Mouse (Mus musculus): Measurements from ENCODE around the gene Stx8. TPM values are rescaled to one million over a fixed set of nuclear protein-coding genes. Genes with fewer than 3 reads are reported as not detected.

Stx8 gene
- polyA plus RNA-seq, 1 experiment = 13.0 TPM

DNA sequence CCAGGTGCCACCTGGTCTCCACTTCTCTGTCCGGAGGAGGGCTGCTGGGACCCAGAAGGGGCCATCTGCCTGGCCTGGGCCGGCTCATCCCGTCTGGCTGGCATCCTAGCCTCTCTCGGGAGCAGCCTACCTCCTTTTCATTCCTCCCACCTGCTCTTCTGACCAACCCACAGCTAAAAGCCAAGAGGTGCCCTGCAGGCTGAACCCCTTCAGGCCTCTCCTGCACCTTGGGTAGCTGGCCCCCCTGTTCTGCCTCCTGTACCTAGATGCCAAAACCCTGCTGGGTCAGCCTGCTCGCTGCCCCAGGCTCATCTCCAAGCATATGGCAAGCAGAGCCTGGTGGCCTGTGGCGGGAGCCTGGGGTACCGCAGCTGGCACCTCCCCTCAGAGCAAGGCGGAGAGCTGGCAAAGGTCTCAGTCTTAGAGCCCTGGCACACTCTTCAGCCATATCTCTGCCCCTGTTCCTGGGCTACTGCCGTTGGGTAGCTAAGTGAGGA is 267.5 kb downstream of the Stx8 start:
- no peak overlapping the region for H3K4me3 ChIP-seq (replicated peaks; ENCODE audit: control insufficient read depth, low read depth, low read length)
- H3K27ac ChIP-seq (ENCODE audit: control insufficient read depth, insufficient read depth, low read depth, low read length, poor library complexity) = no peak overlapping the region
- no peaks in the 10 kb centered on the region for H3K4me1 ChIP-seq (ENCODE audit: control insufficient read depth, insufficient read depth, low read length)
- no peak for TF ChIP-seq CTCF (IDR thresholded peaks at IDR 0.05; ENCODE audit: control insufficient read depth, insufficient read depth, low read length)
- TF ChIP-seq POLR2A (IDR thresholded peaks at IDR 0.05; ENCODE audit: borderline replicate concordance, control insufficient read depth, low read depth, low read length) = no peak
- WGBS = 79% methylated on average over 9 of the region's 9 CpGs

DNA sequence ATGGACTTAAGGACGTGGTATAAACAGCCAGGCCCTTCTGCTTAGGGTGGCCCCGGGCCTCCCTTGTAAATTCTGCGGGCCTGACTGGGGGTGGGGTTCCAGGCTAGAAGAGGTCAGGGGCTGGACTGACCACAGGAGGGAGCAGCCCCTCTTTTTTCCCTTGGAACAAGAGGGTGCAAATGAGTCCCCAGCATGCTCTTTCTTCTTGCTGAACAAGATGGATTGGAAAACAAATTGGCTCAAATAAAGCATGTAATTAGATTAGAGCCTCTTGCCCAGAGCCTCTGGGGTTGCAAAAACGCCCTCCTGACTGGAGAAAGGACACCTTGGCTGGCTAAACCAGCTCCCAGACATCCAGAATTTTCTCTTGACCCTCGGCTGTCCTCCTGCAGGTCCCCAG is 273.8 kb downstream of the Stx8 start:
- Histone ChIP-seq H3K27ac (ENCODE audit: control insufficient read depth, insufficient read depth, low read depth, low read length, poor library complexity) (no peak overlapping the region), H3K4me1 (ENCODE audit: control insufficient read depth, insufficient read depth, low read length) (no peaks in the 10 kb centered on the region), H3K4me3 (replicated peaks; ENCODE audit: control insufficient read depth, low read depth, low read length) (no peak overlapping the region)
- WGBS = 71% methylated on average over 5 of the region's 5 CpGs
- TF ChIP-seq POLR2A (IDR thresholded peaks at IDR 0.05; ENCODE audit: borderline replicate concordance, control insufficient read depth, low read depth, low read length) (no peak), CTCF (IDR thresholded peaks at IDR 0.05; ENCODE audit: control insufficient read depth, insufficient read depth, low read length) (no peak)

DNA sequence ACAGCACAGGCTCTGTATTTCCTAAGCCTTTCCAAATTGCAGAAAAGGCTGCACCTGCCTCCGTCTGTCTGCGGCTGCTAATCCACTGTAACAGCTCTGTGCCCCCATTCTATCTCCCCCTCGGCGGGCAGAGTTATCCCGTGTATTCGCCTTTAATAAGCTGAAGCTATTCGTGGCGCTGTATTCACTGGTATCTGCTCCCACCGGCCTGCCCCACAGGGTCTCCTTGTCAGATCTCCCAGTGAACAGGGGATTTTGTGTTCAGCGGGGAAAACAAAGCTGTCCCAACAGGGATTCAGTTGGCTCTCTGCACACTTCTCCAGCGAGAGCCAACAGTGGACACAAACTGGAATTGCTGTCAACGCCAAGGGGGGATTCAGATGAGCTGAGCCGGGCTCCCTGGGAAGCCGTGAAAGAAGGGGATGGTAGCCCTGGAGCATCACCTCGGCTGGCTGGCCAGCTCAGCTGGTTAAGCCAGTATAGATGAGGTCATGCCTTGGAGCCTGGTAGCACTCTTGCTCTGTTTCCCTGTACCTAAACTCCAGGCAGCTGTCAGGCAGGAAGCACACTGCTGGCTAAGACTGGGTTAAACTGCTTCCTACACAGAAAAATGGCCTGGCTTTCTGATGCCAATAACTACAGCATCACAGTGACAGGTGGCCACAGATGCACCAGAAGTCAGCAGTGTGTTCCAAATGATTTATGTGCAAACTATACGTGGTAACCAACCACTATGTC is 278.4 kb downstream of the Stx8 start:
- Histone ChIP-seq H3K4me1 (ENCODE audit: control insufficient read depth, insufficient read depth, low read length) (no peaks in the 10 kb centered on the region), H3K4me3 (replicated peaks; ENCODE audit: control insufficient read depth, low read depth, low read length) (no peak overlapping the region), H3K27ac (ENCODE audit: control insufficient read depth, insufficient read depth, low read depth, low read length, poor library complexity) (no peak overlapping the region)
- WGBS = 75% methylated on average over 16 of the region's 16 CpGs
- TF ChIP-seq CTCF (IDR thresholded peaks at IDR 0.05; ENCODE audit: control insufficient read depth, insufficient read depth, low read length) (no peak), POLR2A (IDR thresholded peaks at IDR 0.05; ENCODE audit: borderline replicate concordance, control insufficient read depth, low read depth, low read length) (no peak)

DNA sequence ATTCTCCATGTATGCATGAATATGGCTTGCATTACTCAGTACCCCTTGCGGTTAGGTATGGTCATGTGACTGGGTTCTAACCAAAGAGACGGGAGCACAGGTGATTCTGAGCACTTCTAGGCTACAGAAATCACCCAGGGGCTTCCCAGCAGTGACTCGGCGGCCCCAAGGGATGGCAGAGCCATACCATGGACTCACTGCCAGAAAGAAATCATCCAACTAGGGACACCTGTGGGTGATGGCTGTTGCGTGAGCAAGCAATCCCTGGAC is 278.9 kb downstream of the Stx8 start:
- no peak for TF ChIP-seq POLR2A (IDR thresholded peaks at IDR 0.05; ENCODE audit: borderline replicate concordance, control insufficient read depth, low read depth, low read length)
- no peak for TF ChIP-seq CTCF (IDR thresholded peaks at IDR 0.05; ENCODE audit: control insufficient read depth, insufficient read depth, low read length)
- no peak overlapping the region for H3K27ac ChIP-seq (ENCODE audit: control insufficient read depth, insufficient read depth, low read depth, low read length, poor library complexity)
- H3K4me3 ChIP-seq (replicated peaks; ENCODE audit: control insufficient read depth, low read depth, low read length) = no peak overlapping the region
- WGBS = 77% methylated on average over 5 of the region's 5 CpGs
- no peaks in the 10 kb centered on the region for H3K4me1 ChIP-seq (ENCODE audit: control insufficient read depth, insufficient read depth, low read length)

DNA sequence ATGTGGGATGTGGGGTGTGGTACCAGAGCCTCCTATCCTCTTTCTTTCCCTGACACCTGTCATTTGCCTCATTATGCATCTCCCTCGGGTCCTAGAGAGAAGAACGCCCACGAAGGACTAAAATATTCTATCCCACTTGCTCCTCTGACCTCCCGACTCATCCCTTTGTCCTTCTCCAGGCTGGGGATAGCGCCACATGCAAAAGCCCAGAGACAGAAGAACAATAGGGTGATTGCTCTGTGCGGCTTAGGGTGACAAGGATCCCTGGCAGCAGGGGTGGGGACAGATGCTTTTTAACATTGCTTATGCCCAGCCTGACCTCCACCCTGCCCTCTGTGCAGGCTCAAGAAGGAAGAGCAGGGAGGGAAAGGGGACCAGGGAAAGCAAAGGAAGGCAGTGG is 281.9 kb downstream of the Stx8 start:
- H3K27ac ChIP-seq (ENCODE audit: control insufficient read depth, insufficient read depth, low read depth, low read length, poor library complexity) = no peak overlapping the region
- H3K4me1 ChIP-seq (ENCODE audit: control insufficient read depth, insufficient read depth, low read length) = no peaks in the 10 kb centered on the region
- no peak for TF ChIP-seq POLR2A (IDR thresholded peaks at IDR 0.05; ENCODE audit: borderline replicate concordance, control insufficient read depth, low read depth, low read length)
- no peak overlapping the region for H3K4me3 ChIP-seq (replicated peaks; ENCODE audit: control insufficient read depth, low read depth, low read length)
- WGBS = 71% methylated on average over 6 of the region's 6 CpGs

DNA sequence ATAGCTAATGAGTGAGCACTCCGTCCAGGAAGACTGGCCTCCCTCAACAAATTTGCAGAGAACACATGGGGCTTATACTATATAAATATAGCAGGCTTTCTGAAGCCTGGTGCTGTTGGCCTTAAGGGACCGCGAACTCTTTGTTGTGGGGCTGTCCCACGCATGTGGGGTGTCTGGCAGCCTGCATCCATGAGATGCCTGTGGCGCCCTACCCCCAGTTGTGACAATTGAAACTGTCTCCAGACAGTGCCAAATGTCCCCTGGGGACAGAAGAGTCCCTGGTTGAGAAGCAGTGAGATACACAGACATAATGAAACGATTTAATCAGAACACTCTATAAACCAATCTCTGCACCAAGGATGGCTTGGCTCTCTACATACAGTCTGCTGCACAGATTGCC is 284.1 kb downstream of the Stx8 start:
- no peak overlapping the region for H3K27ac ChIP-seq (ENCODE audit: control insufficient read depth, insufficient read depth, low read depth, low read length, poor library complexity)
- no peaks in the 10 kb centered on the region for H3K4me1 ChIP-seq (ENCODE audit: control insufficient read depth, insufficient read depth, low read length)
- no peak overlapping the region for H3K4me3 ChIP-seq (replicated peaks; ENCODE audit: control insufficient read depth, low read depth, low read length)
- WGBS = 73% methylated on average over 6 of the region's 6 CpGs
- TF ChIP-seq POLR2A (IDR thresholded peaks at IDR 0.05; ENCODE audit: borderline replicate concordance, control insufficient read depth, low read depth, low read length) (no peak), CTCF (IDR thresholded peaks at IDR 0.05; ENCODE audit: control insufficient read depth, insufficient read depth, low read length) (no peak)

DNA sequence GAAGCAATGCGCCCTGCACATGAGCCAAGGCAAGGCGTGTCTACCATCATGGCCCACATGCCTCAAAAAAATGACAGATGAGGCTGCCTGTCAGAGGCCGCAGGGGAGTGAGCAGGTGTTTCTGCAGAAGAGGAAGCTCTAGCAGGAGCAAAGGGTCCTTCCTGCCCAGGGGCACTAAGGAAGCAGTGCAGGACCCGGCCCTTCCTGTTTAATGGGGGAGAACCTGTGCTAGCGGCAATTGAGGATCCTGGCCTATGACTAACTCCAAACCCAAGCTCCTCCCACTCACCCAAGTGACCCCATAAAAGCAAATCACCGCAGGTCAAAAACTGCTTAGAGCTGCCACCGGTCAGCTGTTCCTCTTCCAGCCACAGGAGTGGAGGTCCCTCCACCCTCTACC is 287.5 kb downstream of the Stx8 start:
- TF ChIP-seq POLR2A (IDR thresholded peaks at IDR 0.05; ENCODE audit: borderline replicate concordance, control insufficient read depth, low read depth, low read length) = no peak
- TF ChIP-seq CTCF (IDR thresholded peaks at IDR 0.05; ENCODE audit: control insufficient read depth, insufficient read depth, low read length) = no peak
- Histone ChIP-seq H3K4me3 (replicated peaks; ENCODE audit: control insufficient read depth, low read depth, low read length) (no peak overlapping the region), H3K4me1 (ENCODE audit: control insufficient read depth, insufficient read depth, low read length) (no peaks in the 10 kb centered on the region), H3K27ac (ENCODE audit: control insufficient read depth, insufficient read depth, low read depth, low read length, poor library complexity) (no peak overlapping the region)
- WGBS = 24% methylated on average over 7 of the region's 7 CpGs

Other genes with a start within 250 kb of the Stx8 start
- not detected in 2 replicates for gene Glp2r, start 195.0 kb upstream of the Stx8 start, polyA plus RNA-seq (2011; ENCODE audit: insufficient read depth, insufficient read length, low replicate concordance, missing spikeins)
- gene Gsg1l2, start 191.6 kb upstream of the Stx8 start, polyA plus RNA-seq (2011; ENCODE audit: insufficient read depth, insufficient read length, low replicate concordance, missing spikeins) = not detected in 2 replicates
- gene Dhrs7c, start 168.0 kb upstream of the Stx8 start, polyA plus RNA-seq (2011; ENCODE audit: insufficient read depth, insufficient read length, low replicate concordance, missing spikeins) = not detected in 2 replicates
- gene Usp43, start 44.0 kb upstream of the Stx8 start, polyA plus RNA-seq (2011; ENCODE audit: insufficient read depth, insufficient read length, low replicate concordance, missing spikeins) = not detected in 2 replicates
- not detected in 2 replicates for gene Cfap52, start 542 bp upstream of the Stx8 start, polyA plus RNA-seq (2011; ENCODE audit: insufficient read depth, insufficient read length, low replicate concordance, missing spikeins)

All from bone marrow, adult 2 months (tissue).